Mouse (Mus musculus) liver, postnatal 0 days (tissue): ENCODE data around the gene Tbc1d15. TPM values are rescaled to one million over a fixed set of nuclear protein-coding genes. Genes with fewer than 3 reads are reported as not detected.
A peak's percentile ranks its signal among the peaks of the same experiment; 100 is the strongest.

Source experiments
- ATAC-seq: fragments of 200-750 bp; cut with Nextera tagmentation; 2 replicates; pipeline ENCODE4 v1.8.0; 2017; ENCODE audit warnings: mild to moderate bottlenecking, moderate library complexity
- DNase-seq: peaks from one replicate; pipeline ENCODE4 v3.0.0-alpha.2; 2016
- H3K27ac ChIP-seq: fragments of 300-500 bp; sonication (generic); 2 replicates; pipeline ENCODE4 v1.5.1; 2014; ENCODE audit warnings: antibody characterized with exemption, moderate library complexity, mild to moderate bottlenecking, low read depth
- H3K27me3 ChIP-seq: fragments of 300-500 bp; sonication (generic); 2 replicates; pipeline ENCODE4 v1.6.1; 2014; ENCODE audit warnings: low read length, control low read depth, mixed read lengths; ENCODE audit not compliant: insufficient read depth
- H3K36me3 ChIP-seq: fragments of 300-500 bp; sonication (generic); replicated peaks from 2 replicates; pipeline ENCODE4 v1.6.1; 2014; ENCODE audit warnings: mild to moderate bottlenecking, control low read depth, low read length, moderate library complexity, mixed read lengths; ENCODE audit not compliant: insufficient read depth
- H3K4me1 ChIP-seq: fragments of 300-500 bp; sonication (generic); 2 replicates; pipeline ENCODE4 v1.6.1; 2014; ENCODE audit warnings: antibody characterized with exemption, mild to moderate bottlenecking, control low read depth; ENCODE audit not compliant: insufficient read depth
- H3K4me2 ChIP-seq: fragments of 300-500 bp; sonication (generic); 2 replicates; pipeline ENCODE4 v1.6.1; 2014; ENCODE audit warnings: low read depth, mild to moderate bottlenecking, low read length, moderate library complexity, mixed read lengths
- H3K4me3 ChIP-seq: fragments of 300-500 bp; sonication (generic); 2 replicates; pipeline ENCODE4 v1.5.1; 2014; ENCODE audit warnings: low read depth, low read length
- H3K9ac ChIP-seq: fragments of 300-500 bp; sonication (generic); replicated peaks from 2 replicates; pipeline ENCODE4 v1.6.1; 2014; ENCODE audit warnings: mild to moderate bottlenecking, moderate library complexity
- H3K9me3 ChIP-seq: fragments of 300-500 bp; sonication (generic); 2 replicates; pipeline ENCODE4 v1.6.1; 2016; ENCODE audit warnings: mild to moderate bottlenecking, control low read depth, low read length, mixed read lengths
- CTCF ChIP-seq: sonication (generic); IDR thresholded peaks from 2 replicates; pipeline ENCODE4 v1.5.1; 2016; ENCODE audit warnings: antibody characterized with exemption, low read depth
- EP300 ChIP-seq: IDR thresholded peaks from 2 replicates; pipeline ENCODE4 v1.6.1; 2016; ENCODE audit warnings: antibody characterized with exemption, low read depth, mild to moderate bottlenecking
- WGBS: fragments of 180-500 bp; shearing (Covaris S2); extraction: QIAGEN DNeasy Blood & Tissue Kit; methylation state at CpG from one replicate; pipeline ENCODE4 v1.1.7; 2014; ENCODE audit not compliant: insufficient replicate concordance; 5-methylcytosine and 5-hydroxymethylcytosine counted together
- polyA plus RNA-seq: library from polyadenylated mRNA; unstranded; fragments of >200 nt; fragmentation: Nextera tagmentation; extraction: Ambion mirVana; gene quantifications from 2 replicates; pipeline ENCODE4 v1.2.1, GENCODE M21; 2015

Gene Tbc1d15
- 36.7 and 38.5 TPM in 2 replicates for polyA plus RNA-seq

- Histone ChIP-seq H3K9me3 (no peaks in the 10 kb centered on the region), H3K9ac (peak within 1 kb of the TSS; percentile 93), H3K27ac (peak within 1 kb of the TSS; percentile 97), H3K36me3 (no peaks in the 10 kb centered on the region), H3K4me1 (peaks cover 35% of the 10 kb centered on the region), H3K4me2 (peak within 1 kb of the TSS; percentile 83), H3K4me3 (peak within 1 kb of the TSS; percentile 92), H3K27me3 (no peaks in the 10 kb centered on the region)
- peak; percentile 99 for DNase-seq
- WGBS = under 1% methylated on average over 66 of the region's 67 CpGs
- TF ChIP-seq EP300 = peak; percentile 69; the same call in 1 of the 2 replicates
- TF ChIP-seq CTCF = no peak
- peak; percentile 93 for ATAC-seq
Observed at GRCm38 (mm10) chr10:115251088-115251934, at the start of gene Tbc1d15. Gene Tbc1d15 (minus strand): TSS chr10:115251467.

GRCm38 (mm10) chr10:115298683-115299082 lies 47.4 kb upstream of the Tbc1d15 start:
- peak; percentile 67 for ATAC-seq
- Histone ChIP-seq H3K9ac (no peak overlapping the region), H3K4me3 (no peak overlapping the region), H3K27ac (peak overlapping the region; percentile 14; the same call in 1 of the 2 replicates), H3K9me3 (no peaks in the 10 kb centered on the region), H3K4me2 (no peak overlapping the region), H3K4me1 (0 out of 2 replicates have a peak, but pooled peaks cover 2% of the 10 kb centered on the region), H3K27me3 (no peaks in the 10 kb centered on the region), H3K36me3 (peaks cover 33% of the 10 kb centered on the region)
- TF ChIP-seq EP300 (no peak), CTCF (no peak)
- WGBS = 66% methylated on average over 4 of the region's 4 CpGs
- no peak for DNase-seq

- 0 out of 2 replicates have a peak, but pooled peaks cover 2% of the 10 kb centered on the region for H3K4me1 ChIP-seq
- no peak overlapping the region for H3K4me3 ChIP-seq
- no peaks in the 10 kb centered on the region for H3K9me3 ChIP-seq
- peaks cover 41% of the 10 kb centered on the region for H3K36me3 ChIP-seq
- no peak for TF ChIP-seq EP300
- TF ChIP-seq CTCF = no peak
- WGBS = 92% methylated on average over 5 of the region's 5 CpGs
- no peak overlapping the region for H3K27ac ChIP-seq
- ATAC-seq = no peak
- DNase-seq = no peak
- H3K27me3 ChIP-seq = no peaks in the 10 kb centered on the region
- no peak overlapping the region for H3K9ac ChIP-seq
- no peak overlapping the region for H3K4me2 ChIP-seq
Observed at GRCm38 (mm10) chr10:115297582-115297981, 46.3 kb upstream of the Tbc1d15 start.

- peak overlapping the region; percentile 37 for H3K27ac ChIP-seq
- no peak overlapping the region for H3K9ac ChIP-seq
- DNase-seq (peak; percentile 40), ATAC-seq (peak; percentile 68)
- TF ChIP-seq EP300 (no peak), CTCF (peak; percentile 52)
- no peak overlapping the region for H3K4me2 ChIP-seq
- 74% methylated on average over 9 of the region's 9 CpGs for WGBS
- no peak overlapping the region for H3K4me3 ChIP-seq
- H3K4me1 ChIP-seq = 0 out of 2 replicates have a peak, but pooled peaks cover 2% of the 10 kb centered on the region
- peaks cover 52% of the 10 kb centered on the region for H3K36me3 ChIP-seq
- H3K9me3 ChIP-seq = no peaks in the 10 kb centered on the region
- H3K27me3 ChIP-seq = no peaks in the 10 kb centered on the region
Observed at GRCm38 (mm10) chr10:115296401-115296935, 45.2 kb upstream of the Tbc1d15 start.

- no peak for DNase-seq
- H3K9me3 ChIP-seq = no peaks in the 10 kb centered on the region
- no peak for ATAC-seq
- no peak overlapping the region for H3K9ac ChIP-seq
- 91% methylated on average over 3 of the region's 3 CpGs for WGBS
- TF ChIP-seq CTCF (no peak), EP300 (no peak)
- H3K4me2 ChIP-seq = no peak overlapping the region
- H3K4me1 ChIP-seq = 0 out of 2 replicates have a peak, but pooled peaks cover 2% of the 10 kb centered on the region
- H3K27me3 ChIP-seq = no peaks in the 10 kb centered on the region
- no peak overlapping the region for H3K4me3 ChIP-seq
- H3K36me3 ChIP-seq = peaks cover 49% of the 10 kb centered on the region
- no peak overlapping the region for H3K27ac ChIP-seq
Observed at GRCm38 (mm10) chr10:115295162-115295561, 43.9 kb upstream of the Tbc1d15 start.

GRCm38 (mm10) chr10:115294715-115295114 lies 43.4 kb upstream of the Tbc1d15 start:
- H3K4me2 ChIP-seq = no peak overlapping the region
- ATAC-seq = no peak
- no peaks in the 10 kb centered on the region for H3K9me3 ChIP-seq
- DNase-seq = no peak
- 89% methylated on average over 7 of the region's 7 CpGs for WGBS
- H3K27me3 ChIP-seq = no peaks in the 10 kb centered on the region
- TF ChIP-seq CTCF = no peak
- no peak for TF ChIP-seq EP300
- no peak overlapping the region for H3K9ac ChIP-seq
- H3K36me3 ChIP-seq = peaks cover 49% of the 10 kb centered on the region
- H3K4me1 ChIP-seq = 0 out of 2 replicates have a peak, but pooled peaks cover 2% of the 10 kb centered on the region
- H3K4me3 ChIP-seq = no peak overlapping the region
- no peak overlapping the region for H3K27ac ChIP-seq
